Mouse (Mus musculus): ENCODE results near the gene Fam169b. TPM values are rescaled to one million over a fixed set of nuclear protein-coding genes. Genes with fewer than 3 reads are reported as not detected.
"Not testable (repeated sequence)": the region's sequence is repeated elsewhere in the genome, so short reads cannot be mapped to it uniquely, and the experiment has no call there.

Fam169b gene
- total RNA-seq, 1 experiment from 2014 or later, result 1.4 TPM

GRCm38 (mm10) chr7:68264028-68264453 lies 9.6 kb upstream of the Fam169b start, which contains the start of gene Pgpep1l:
Gene Pgpep1l, minus strand, starts transcription at chr7:68264233.
- peak; percentile 69 for DNase-seq

GRCm38 (mm10) chr7:68264531-68264930 lies 9.1 kb upstream of the Fam169b start:
- DNase-seq, result peak; percentile 57

GRCm38 (mm10) chr7:68265391-68265790 lies 8.2 kb upstream of the Fam169b start:
- no peak for DNase-seq

DNA sequence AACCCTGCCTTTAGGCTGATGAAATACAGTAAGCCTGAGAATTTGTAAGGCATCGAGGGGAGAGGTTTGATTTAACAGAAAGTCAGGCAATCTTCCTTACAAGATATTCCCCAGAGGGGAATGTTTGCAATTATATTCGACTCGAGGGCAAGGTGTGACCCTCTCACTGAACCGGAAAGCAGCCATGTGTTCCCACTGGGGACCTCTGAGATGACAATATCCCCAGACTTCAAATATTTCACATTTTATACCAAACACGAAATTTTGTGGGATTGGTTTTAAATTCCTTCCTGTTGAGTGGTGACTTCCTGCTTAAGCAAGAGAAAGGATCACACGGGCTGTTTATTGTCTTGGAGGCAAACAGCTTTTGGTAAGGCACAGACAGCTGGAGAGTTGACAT lies 6.9 kb upstream of the Fam169b start:
- no peak for DNase-seq

GRCm38 (mm10) chr7:68270551-68270950 lies 3.1 kb upstream of the Fam169b start:
- no peak for DNase-seq

DNA sequence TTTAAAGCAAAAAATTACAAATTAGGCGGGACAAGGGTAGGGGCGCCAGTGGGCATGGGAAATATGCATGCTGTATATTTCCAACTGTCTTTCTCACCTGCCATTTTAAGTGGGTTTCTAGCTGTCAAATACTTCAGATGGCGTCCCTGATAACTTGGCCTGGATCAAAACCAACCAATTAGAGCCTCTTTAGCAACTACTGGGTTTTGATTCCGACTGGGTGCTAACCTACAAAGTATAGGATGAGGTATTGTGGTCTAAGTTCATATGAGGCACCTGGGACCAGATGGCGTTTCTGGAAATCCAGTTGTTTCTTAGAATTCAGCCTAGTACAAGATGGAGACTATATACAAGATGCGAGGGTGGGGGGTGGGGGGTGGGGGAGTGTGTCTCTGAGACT lies 1.8 kb upstream of the Fam169b start:
- no peak for DNase-seq

DNA sequence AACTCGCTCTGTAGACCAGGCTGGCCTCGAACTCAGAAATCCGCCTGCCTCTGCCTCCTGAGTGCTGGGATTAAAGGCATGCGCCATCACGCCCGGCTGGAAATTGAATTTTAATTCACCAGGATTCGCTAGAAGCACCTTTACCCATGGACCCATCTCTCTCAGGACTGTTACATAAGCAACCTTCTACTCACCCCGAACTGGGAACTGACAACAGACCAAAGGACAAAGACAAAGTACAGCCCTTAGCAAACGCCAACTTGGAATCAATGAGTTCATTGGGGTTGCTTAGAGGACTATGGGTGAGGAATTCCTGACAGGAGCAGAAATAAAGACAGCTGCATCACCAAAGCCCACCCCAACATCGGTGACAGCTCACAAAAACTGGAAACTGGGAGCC lies 1.0 kb upstream of the Fam169b start:
- no peak for DNase-seq

- no peak for DNase-seq
Measured at GRCm38 (mm10) chr7:68274218-68274617, 579 bp downstream of the Fam169b start.

- DNase-seq, result no peak
Measured at GRCm38 (mm10) chr7:68274951-68275350, 1.3 kb downstream of the Fam169b start.

- not testable (repeated sequence) for DNase-seq
Measured at GRCm38 (mm10) chr7:68275445-68275837, 1.8 kb downstream of the Fam169b start.

- peak; percentile 41 for DNase-seq
Measured at GRCm38 (mm10) chr7:68275838-68276731, 2.4 kb downstream of the Fam169b start.

- DNase-seq, result no peak
Measured at GRCm38 (mm10) chr7:68277054-68277896, 3.6 kb downstream of the Fam169b start.

GRCm38 (mm10) chr7:68277897-68278270 lies 4.2 kb downstream of the Fam169b start:
- DNase-seq, result no peak

- no peak for DNase-seq
Measured at GRCm38 (mm10) chr7:68278385-68278784, 4.7 kb downstream of the Fam169b start.

DNA sequence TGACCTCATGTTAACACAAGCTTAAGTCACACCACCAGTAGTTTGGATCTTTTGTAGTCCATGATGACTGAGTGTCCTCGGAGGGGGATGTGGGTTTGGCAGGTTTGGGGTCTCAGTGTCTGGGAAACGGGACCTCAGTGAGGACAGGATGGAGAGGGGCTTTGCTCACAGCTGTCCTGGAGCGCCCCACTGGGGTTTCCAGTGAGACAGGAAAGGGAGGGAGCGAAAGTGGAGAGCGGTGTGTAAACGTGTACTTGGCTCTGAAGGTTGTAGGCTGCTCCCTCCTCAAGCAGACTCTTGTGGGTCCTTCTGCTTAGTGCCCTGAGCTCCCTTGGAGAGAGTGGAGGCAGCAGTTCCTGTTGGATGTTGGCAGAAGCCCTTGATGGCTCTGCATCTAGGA lies 5.3 kb downstream of the Fam169b start:
- no peak for DNase-seq

GRCm38 (mm10) chr7:68279481-68279880 lies 5.8 kb downstream of the Fam169b start:
- DNase-seq, result no peak

GRCm38 (mm10) chr7:68280352-68280869 lies 6.8 kb downstream of the Fam169b start:
- DNase-seq, result no peak

DNA sequence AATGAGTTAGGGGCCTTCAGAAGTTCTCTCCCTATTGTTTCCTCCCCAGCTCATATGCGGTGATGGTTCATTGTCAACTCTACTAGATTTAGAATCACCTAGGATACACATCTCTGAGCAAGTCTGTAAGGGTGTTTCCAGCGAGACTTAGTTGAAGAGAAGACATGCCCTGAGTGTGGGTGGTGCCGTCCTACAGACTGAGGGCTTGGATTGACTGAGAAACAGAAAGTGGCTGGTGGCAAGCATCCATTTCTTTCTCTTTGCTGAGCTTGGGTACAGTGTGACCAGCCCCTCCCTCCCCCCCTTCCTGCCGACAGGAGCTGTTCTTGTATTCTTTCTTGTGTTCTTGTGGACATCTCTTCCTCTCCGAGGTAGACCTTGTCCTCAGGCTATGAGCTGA lies 7.7 kb downstream of the Fam169b start:
- no peak for DNase-seq

- DNase-seq, result no peak
Measured at GRCm38 (mm10) chr7:68282304-68283132, 8.9 kb downstream of the Fam169b start.

- DNase-seq, result not testable (repeated sequence)
Measured at GRCm38 (mm10) chr7:68283133-68283520, 9.5 kb downstream of the Fam169b start.

GRCm38 (mm10) chr7:68283776-68284175 lies 10.1 kb downstream of the Fam169b start:
- no peak for DNase-seq

- no peak for DNase-seq
Measured at GRCm38 (mm10) chr7:68285851-68286298, 12.2 kb downstream of the Fam169b start.
